Mouse (Mus musculus): ENCODE measurements around the gene Cbx5. TPM values are rescaled to one million over a fixed set of nuclear protein-coding genes. Genes with fewer than 3 reads are reported as not detected.

Cbx5 gene
- polyA plus RNA-seq, 1 experiment from 2014 or later: 204 TPM

MicroRNAs within 50 kb of the gene (microRNA counts, 519-probe panel; counts per million panel counts)
- 5,102 counts per million, percentile 69 among the panel's probes with 10 or more counts for microRNA mmu-miR-148b

Other genes starting within 250 kb of the Cbx5 start
- gene Hoxc8, start 249.2 kb downstream of the Cbx5 start, polyA plus RNA-seq (2014; fragmentation: Nextera tagmentation; extraction: Ambion mirVana): not detected in 2 replicates
- 0.45 and 5.4 TPM in 2 replicates for gene Hoxc6, start 241.6 kb downstream of the Cbx5 start, polyA plus RNA-seq (2014; fragmentation: Nextera tagmentation; extraction: Ambion mirVana)
- 37.3 and 37.8 TPM in 2 replicates for gene Hoxc4, start 220.9 kb downstream of the Cbx5 start, polyA plus RNA-seq (2014; fragmentation: Nextera tagmentation; extraction: Ambion mirVana)
- gene Smug1, start 72.7 kb downstream of the Cbx5 start, polyA plus RNA-seq (2014; fragmentation: Nextera tagmentation; extraction: Ambion mirVana): 23.9 and 35.8 TPM in 2 replicates
- gene Hnrnpa1, start 616 bp upstream of the Cbx5 start, polyA plus RNA-seq (2014; fragmentation: Nextera tagmentation; extraction: Ambion mirVana): 1,309 and 1,311 TPM in 2 replicates
- gene Nfe2, start 18.6 kb upstream of the Cbx5 start, polyA plus RNA-seq (2014; fragmentation: Nextera tagmentation; extraction: Ambion mirVana): 4.7 and 5.0 TPM in 2 replicates
- gene Copz1, start 32.9 kb upstream of the Cbx5 start, polyA plus RNA-seq (2014; fragmentation: Nextera tagmentation; extraction: Ambion mirVana): 310 and 313 TPM in 2 replicates
- 0.11 and 0.34 TPM in 2 replicates for gene Gpr84, start 70.8 kb upstream of the Cbx5 start, polyA plus RNA-seq (2014; fragmentation: Nextera tagmentation; extraction: Ambion mirVana)
- 19.7 and 22.2 TPM in 2 replicates for gene Zfp385a, start 100.3 kb upstream of the Cbx5 start, polyA plus RNA-seq (2014; fragmentation: Nextera tagmentation; extraction: Ambion mirVana)
- 16.4 and 20.0 TPM in 2 replicates for gene Itga5, start 126.9 kb upstream of the Cbx5 start, polyA plus RNA-seq (2014; fragmentation: Nextera tagmentation; extraction: Ambion mirVana)
- gene Gtsf1, start 190.7 kb upstream of the Cbx5 start, polyA plus RNA-seq (2014; fragmentation: Nextera tagmentation; extraction: Ambion mirVana): not detected in 2 replicates
- not detected in 2 replicates for gene Gtsf2, start 208.7 kb upstream of the Cbx5 start, polyA plus RNA-seq (2014; fragmentation: Nextera tagmentation; extraction: Ambion mirVana)
- gene Nckap1l, start 214.0 kb upstream of the Cbx5 start, polyA plus RNA-seq (2014; fragmentation: Nextera tagmentation; extraction: Ambion mirVana): 1.8 and 2.7 TPM in 2 replicates

All from hindbrain, embryonic 11.5 days (tissue).